Mouse (Mus musculus): ENCODE measurements at regions not wholly inside any gene's neighbourhood (a gene's known extent, or its start where the extent isn't known, plus 50 kb on each side); places are given as distances from the start of the nearest gene placed in this dataset.
A peak's percentile ranks its signal among the peaks of the same experiment; 100 is the strongest.

GRCm38 (mm10) chr6:31090791-31091190 is 131.9 kb upstream of the Klf14 start:
- Histone ChIP-seq H3K4me3 (ENCODE audit: low read depth, low read length) (no peak overlapping the region), H3K27me3 (ENCODE audit: control insufficient read depth, insufficient read depth, low read length) (no peaks in the 10 kb centered on the region), H3K4me1 (ENCODE audit: control insufficient read depth, insufficient read depth, low read length) (peaks cover 10% of the 10 kb centered on the region; the same call in 1 of the 2 replicates), H3K4me2 (ENCODE audit: low read depth, low read length) (no peak overlapping the region), H3K9me3 (ENCODE audit: control insufficient read depth, low read length) (no peaks in the 10 kb centered on the region), H3K27ac (ENCODE audit: low read depth, low read length) (no peak overlapping the region), H3K9ac (replicated peaks; ENCODE audit: low read depth, low read length) (no peak overlapping the region), H3K36me3 (ENCODE audit: control insufficient read depth, insufficient read depth, low read length) (no peaks in the 10 kb centered on the region)
- no peak for ATAC-seq (ENCODE audit: low read depth)
- WGBS, result 85% methylated on average over 7 of the region's 7 CpGs

- H3K4me2 ChIP-seq (ENCODE audit: low read depth, low read length), result no peak overlapping the region
- H3K9me3 ChIP-seq (ENCODE audit: control insufficient read depth, low read length), result no peaks in the 10 kb centered on the region
- H3K27ac ChIP-seq (ENCODE audit: low read depth, low read length), result no peak overlapping the region
- H3K9ac ChIP-seq (replicated peaks; ENCODE audit: low read depth, low read length), result no peak overlapping the region
- ATAC-seq (ENCODE audit: low read depth), result no peak
- H3K27me3 ChIP-seq (ENCODE audit: control insufficient read depth, insufficient read depth, low read length), result no peaks in the 10 kb centered on the region
- H3K4me1 ChIP-seq (ENCODE audit: control insufficient read depth, insufficient read depth, low read length), result peaks cover 10% of the 10 kb centered on the region; the same call in 1 of the 2 replicates
- WGBS, result 82% methylated on average over 6 of the region's 6 CpGs
- H3K4me3 ChIP-seq (ENCODE audit: low read depth, low read length), result no peak overlapping the region
- H3K36me3 ChIP-seq (ENCODE audit: control insufficient read depth, insufficient read depth, low read length), result no peaks in the 10 kb centered on the region
Measured at GRCm38 (mm10) chr6:31092324-31092723, 133.4 kb upstream of the Klf14 start.

GRCm38 (mm10) chr6:31092760-31093159 is 133.9 kb upstream of the Klf14 start:
- Histone ChIP-seq H3K9me3 (ENCODE audit: control insufficient read depth, low read length) (no peaks in the 10 kb centered on the region), H3K4me2 (ENCODE audit: low read depth, low read length) (no peak overlapping the region), H3K27ac (ENCODE audit: low read depth, low read length) (no peak overlapping the region), H3K4me1 (ENCODE audit: control insufficient read depth, insufficient read depth, low read length) (peaks cover 10% of the 10 kb centered on the region; the same call in 1 of the 2 replicates), H3K4me3 (ENCODE audit: low read depth, low read length) (no peak overlapping the region), H3K9ac (replicated peaks; ENCODE audit: low read depth, low read length) (no peak overlapping the region), H3K27me3 (ENCODE audit: control insufficient read depth, insufficient read depth, low read length) (no peaks in the 10 kb centered on the region), H3K36me3 (ENCODE audit: control insufficient read depth, insufficient read depth, low read length) (no peaks in the 10 kb centered on the region)
- 79% methylated on average over 5 of the region's 5 CpGs for WGBS
- ATAC-seq (ENCODE audit: low read depth), result no peak

GRCm38 (mm10) chr6:31095943-31096714 is 137.3 kb upstream of the Klf14 start:
- H3K4me1 ChIP-seq (ENCODE audit: control insufficient read depth, insufficient read depth, low read length), result no peaks in the 10 kb centered on the region
- no peak overlapping the region for H3K4me2 ChIP-seq (ENCODE audit: low read depth, low read length)
- no peaks in the 10 kb centered on the region for H3K36me3 ChIP-seq (ENCODE audit: control insufficient read depth, insufficient read depth, low read length)
- ATAC-seq (ENCODE audit: low read depth), result peak; percentile 17; the same call in 1 of the 2 replicates
- WGBS, result 38% methylated on average over 21 of the region's 21 CpGs
- H3K9ac ChIP-seq (replicated peaks; ENCODE audit: low read depth, low read length), result no peak overlapping the region; the same call in 1 of the 2 replicates
- H3K4me3 ChIP-seq (ENCODE audit: low read depth, low read length), result no peak overlapping the region
- no peaks in the 10 kb centered on the region for H3K9me3 ChIP-seq (ENCODE audit: control insufficient read depth, low read length)
- peak overlapping the region; percentile 55 for H3K27ac ChIP-seq (ENCODE audit: low read depth, low read length)
- H3K27me3 ChIP-seq (ENCODE audit: control insufficient read depth, insufficient read depth, low read length), result no peaks in the 10 kb centered on the region

DNA sequence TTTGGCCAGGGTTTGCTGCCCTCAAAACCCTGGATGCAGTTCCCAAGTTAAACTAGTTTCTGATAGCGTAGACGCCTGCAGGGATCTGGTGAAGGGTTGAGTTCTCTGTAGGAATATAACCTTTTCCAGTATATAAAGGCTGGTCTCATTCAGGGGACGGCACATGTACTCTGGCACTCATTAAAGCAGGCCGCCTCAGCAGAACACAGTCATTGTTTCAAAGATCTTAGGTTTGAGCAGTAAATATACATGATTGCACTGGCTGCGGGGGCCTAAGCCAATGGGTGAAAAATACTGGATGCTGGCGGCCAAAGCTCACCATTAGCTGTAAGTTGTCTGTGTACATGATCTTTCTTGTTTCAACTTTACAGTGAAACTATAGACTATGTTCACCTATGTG is 137.9 kb upstream of the Klf14 start:
- ATAC-seq (ENCODE audit: low read depth), result no peak
- 59% methylated on average over 6 of the region's 6 CpGs for WGBS
- H3K9ac ChIP-seq (replicated peaks; ENCODE audit: low read depth, low read length), result no peak overlapping the region; the same call in 1 of the 2 replicates
- H3K4me3 ChIP-seq (ENCODE audit: low read depth, low read length), result no peak overlapping the region
- no peaks in the 10 kb centered on the region for H3K4me1 ChIP-seq (ENCODE audit: control insufficient read depth, insufficient read depth, low read length)
- H3K36me3 ChIP-seq (ENCODE audit: control insufficient read depth, insufficient read depth, low read length), result no peaks in the 10 kb centered on the region
- no peaks in the 10 kb centered on the region for H3K27me3 ChIP-seq (ENCODE audit: control insufficient read depth, insufficient read depth, low read length)
- H3K27ac ChIP-seq (ENCODE audit: low read depth, low read length), result peak overlapping the region; percentile 55
- no peak overlapping the region for H3K4me2 ChIP-seq (ENCODE audit: low read depth, low read length)
- H3K9me3 ChIP-seq (ENCODE audit: control insufficient read depth, low read length), result no peaks in the 10 kb centered on the region

DNA sequence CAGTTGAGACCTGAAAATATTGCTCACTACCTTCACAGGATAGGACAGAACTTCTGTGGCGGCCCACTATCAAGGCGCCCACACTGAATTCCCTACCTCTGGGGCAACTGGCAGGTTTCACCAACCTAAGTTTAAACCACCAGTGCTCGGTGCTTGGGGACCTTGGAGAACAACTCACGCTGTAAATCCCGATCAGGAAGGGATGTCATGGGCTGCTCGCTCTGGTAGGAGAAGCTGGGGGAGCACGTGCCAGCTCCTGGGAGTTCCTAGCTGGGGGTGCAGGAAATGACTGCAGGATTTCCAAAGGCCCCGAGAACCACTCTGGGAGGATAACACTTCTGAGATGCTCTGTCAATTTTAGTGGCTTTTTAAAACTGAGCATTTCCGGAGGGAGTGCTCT is 138.4 kb upstream of the Klf14 start:
- H3K9me3 ChIP-seq (ENCODE audit: control insufficient read depth, low read length), result no peaks in the 10 kb centered on the region
- H3K4me1 ChIP-seq (ENCODE audit: control insufficient read depth, insufficient read depth, low read length), result no peaks in the 10 kb centered on the region
- H3K27me3 ChIP-seq (ENCODE audit: control insufficient read depth, insufficient read depth, low read length), result no peaks in the 10 kb centered on the region
- no peaks in the 10 kb centered on the region for H3K36me3 ChIP-seq (ENCODE audit: control insufficient read depth, insufficient read depth, low read length)
- H3K4me3 ChIP-seq (ENCODE audit: low read depth, low read length), result no peak overlapping the region
- no peak for ATAC-seq (ENCODE audit: low read depth)
- no peak overlapping the region for H3K9ac ChIP-seq (replicated peaks; ENCODE audit: low read depth, low read length)
- H3K4me2 ChIP-seq (ENCODE audit: low read depth, low read length), result no peak overlapping the region
- H3K27ac ChIP-seq (ENCODE audit: low read depth, low read length), result no peak overlapping the region
- WGBS, result 70% methylated on average over 9 of the region's 9 CpGs

GRCm38 (mm10) chr6:31098106-31098505 is 139.2 kb upstream of the Klf14 start:
- no peaks in the 10 kb centered on the region for H3K36me3 ChIP-seq (ENCODE audit: control insufficient read depth, insufficient read depth, low read length)
- WGBS, result 65% methylated on average over 5 of the region's 5 CpGs
- no peak overlapping the region for H3K4me3 ChIP-seq (ENCODE audit: low read depth, low read length)
- no peak for ATAC-seq (ENCODE audit: low read depth)
- H3K4me1 ChIP-seq (ENCODE audit: control insufficient read depth, insufficient read depth, low read length), result no peaks in the 10 kb centered on the region
- no peaks in the 10 kb centered on the region for H3K27me3 ChIP-seq (ENCODE audit: control insufficient read depth, insufficient read depth, low read length)
- H3K9ac ChIP-seq (replicated peaks; ENCODE audit: low read depth, low read length), result no peak overlapping the region
- H3K9me3 ChIP-seq (ENCODE audit: control insufficient read depth, low read length), result no peaks in the 10 kb centered on the region
- no peak overlapping the region for H3K27ac ChIP-seq (ENCODE audit: low read depth, low read length)
- no peak overlapping the region for H3K4me2 ChIP-seq (ENCODE audit: low read depth, low read length)

DNA sequence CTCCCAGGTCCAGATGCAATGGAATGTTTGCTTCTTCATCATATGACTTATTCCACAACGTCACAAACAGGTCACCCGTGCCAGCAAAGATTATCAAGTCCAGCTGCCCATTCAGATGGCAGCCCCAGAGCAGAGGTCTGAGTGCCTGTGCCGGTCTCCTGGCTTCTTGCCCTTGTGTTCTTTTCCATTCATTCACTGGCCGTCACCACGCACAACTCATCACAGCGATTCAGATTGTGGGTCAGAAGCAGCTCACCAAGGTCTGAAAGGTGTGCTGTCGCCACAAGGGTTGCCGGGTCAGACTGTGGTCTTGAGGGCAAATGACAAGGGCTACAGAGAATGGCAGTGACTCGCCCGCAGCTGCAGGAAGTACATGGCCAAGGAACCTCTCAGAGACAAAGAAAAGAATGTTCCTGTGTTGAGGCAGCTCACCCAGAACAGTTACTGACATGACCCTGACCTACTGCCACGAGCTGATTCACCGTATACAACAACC is 141.3 kb upstream of the Klf14 start:
- Histone ChIP-seq H3K9ac (replicated peaks; ENCODE audit: low read depth, low read length) (no peak overlapping the region), H3K9me3 (ENCODE audit: control insufficient read depth, low read length) (no peaks in the 10 kb centered on the region), H3K36me3 (ENCODE audit: control insufficient read depth, insufficient read depth, low read length) (no peaks in the 10 kb centered on the region), H3K27me3 (ENCODE audit: control insufficient read depth, insufficient read depth, low read length) (no peaks in the 10 kb centered on the region), H3K27ac (ENCODE audit: low read depth, low read length) (no peak overlapping the region), H3K4me1 (ENCODE audit: control insufficient read depth, insufficient read depth, low read length) (no peaks in the 10 kb centered on the region), H3K4me3 (ENCODE audit: low read depth, low read length) (no peak overlapping the region), H3K4me2 (ENCODE audit: low read depth, low read length) (no peak overlapping the region)
- WGBS, result 74% methylated on average over 12 of the region's 12 CpGs
- no peak for ATAC-seq (ENCODE audit: low read depth)

GRCm38 (mm10) chr6:31100749-31101148 is 141.9 kb upstream of the Klf14 start:
- Histone ChIP-seq H3K4me1 (ENCODE audit: control insufficient read depth, insufficient read depth, low read length) (no peaks in the 10 kb centered on the region), H3K27ac (ENCODE audit: low read depth, low read length) (no peak overlapping the region), H3K9ac (replicated peaks; ENCODE audit: low read depth, low read length) (no peak overlapping the region), H3K4me3 (ENCODE audit: low read depth, low read length) (no peak overlapping the region), H3K4me2 (ENCODE audit: low read depth, low read length) (no peak overlapping the region), H3K27me3 (ENCODE audit: control insufficient read depth, insufficient read depth, low read length) (no peaks in the 10 kb centered on the region), H3K36me3 (ENCODE audit: control insufficient read depth, insufficient read depth, low read length) (no peaks in the 10 kb centered on the region), H3K9me3 (ENCODE audit: control insufficient read depth, low read length) (no peaks in the 10 kb centered on the region)
- WGBS, result 46% methylated on average over 5 of the region's 5 CpGs
- ATAC-seq (ENCODE audit: low read depth), result no peak
